Mouse (Mus musculus) pancreas, adult 10 weeks (tissue): ENCODE data around the gene Cldn6. TPM values are rescaled to one million over a fixed set of nuclear protein-coding genes. Genes with fewer than 3 reads are reported as not detected.

ENCODE experiments used
- polyA plus RNA-seq: library from polyadenylated mRNA; stranded (reverse); fragments of 350-450 nt; fragmentation: Illumina TruSeq; extraction: RNeasy Lipid Tissue Mini Kit (QIAGEN cat#74804); gene quantifications from one replicate; pipeline ENCODE4 v1.2.3, GENCODE M21; 2015; ENCODE audit warnings: low read depth, low replicate concordance; ENCODE audit not compliant: insufficient read depth

Gene Cldn6
- polyA plus RNA-seq: 4.2 TPM

DNA sequence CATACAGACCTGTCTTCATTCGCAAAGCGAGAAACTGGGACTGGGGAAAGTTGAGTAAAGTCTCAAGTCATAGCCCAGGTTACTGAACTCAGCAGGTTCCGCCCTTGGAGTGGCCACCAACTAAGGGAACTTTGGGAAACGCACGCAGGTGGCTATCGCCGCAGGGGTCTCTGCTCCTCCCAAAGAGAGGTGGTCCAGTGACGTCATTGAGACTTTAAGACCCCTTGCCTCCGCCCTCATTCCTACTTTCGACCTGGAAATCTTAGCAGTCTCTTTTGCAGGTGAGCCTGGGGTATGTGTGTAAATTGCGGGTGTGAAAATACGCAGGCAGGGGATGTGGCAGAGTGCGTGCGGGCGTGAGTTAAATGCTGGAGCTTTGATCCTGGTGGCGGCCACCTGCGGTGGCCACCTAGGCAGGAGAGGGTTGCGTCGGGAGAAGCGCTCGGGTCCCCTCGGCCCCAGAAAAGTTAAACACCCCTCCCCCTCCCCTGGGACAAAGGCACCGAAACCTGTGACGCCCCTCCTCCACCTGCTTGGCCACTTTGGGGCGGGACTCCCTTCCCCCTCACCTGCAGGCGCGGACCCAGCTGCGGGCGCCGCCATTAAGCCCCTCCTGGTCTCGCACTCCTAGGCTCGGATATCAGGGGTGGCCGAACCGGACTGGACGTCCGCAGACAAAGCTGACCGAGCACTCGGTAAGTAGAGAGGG lies at the start of gene Cldn6:
Cldn6 (plus strand) TSS at position 123 of the 709 bp plus-strand sequence.

GRCm38 (mm10) chr17:23644613-23645495 lies 34.2 kb upstream of the Cldn6 start, which contains the start of gene Mmp25:
Mmp25 (minus strand) TSS chr17:23645277.

GRCm38 (mm10) chr17:23660117-23660875 lies 18.8 kb upstream of the Cldn6 start, which contains the start of gene Bicdl2:
Bicdl2 (plus strand) TSS chr17:23660506.

DNA sequence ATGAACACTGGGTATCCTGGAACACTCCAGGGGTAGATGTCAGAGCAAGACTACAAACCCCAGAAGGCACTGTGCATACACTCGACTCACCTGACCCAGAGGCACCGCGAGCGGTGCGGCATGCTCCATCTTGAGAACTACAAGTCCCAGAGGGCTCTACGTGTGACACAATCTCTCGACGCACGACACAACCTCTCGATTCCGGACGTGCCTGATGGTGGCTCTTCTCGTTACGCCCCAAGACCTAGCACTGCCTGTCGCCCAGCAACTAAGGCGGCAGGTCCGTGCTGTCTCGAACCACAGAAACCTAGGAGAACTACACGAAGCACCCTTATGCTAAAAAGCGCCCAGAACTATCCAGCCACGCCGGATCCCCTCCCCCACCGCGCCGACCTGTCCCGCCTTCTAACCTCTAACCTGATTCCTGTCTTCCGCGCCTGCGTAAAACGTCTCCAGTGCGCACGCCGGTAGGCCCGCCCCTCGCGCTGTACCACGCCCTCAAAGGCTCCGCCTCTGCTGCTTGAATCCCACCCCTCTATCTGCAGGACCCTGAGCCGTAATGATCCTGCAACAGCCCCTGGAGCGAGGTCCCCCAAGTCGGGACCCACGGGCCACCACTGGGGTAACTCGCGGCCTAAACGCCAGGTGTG lies 5.5 kb upstream of the Cldn6 start, which contains the start of the genes Hcfc1r1 and Thoc6:
Hcfc1r1 (plus strand) TSS at position 173 of the 650 bp plus-strand sequence.
Thoc6 (minus strand) TSS at position 459 of the 650 bp plus-strand sequence.

DNA sequence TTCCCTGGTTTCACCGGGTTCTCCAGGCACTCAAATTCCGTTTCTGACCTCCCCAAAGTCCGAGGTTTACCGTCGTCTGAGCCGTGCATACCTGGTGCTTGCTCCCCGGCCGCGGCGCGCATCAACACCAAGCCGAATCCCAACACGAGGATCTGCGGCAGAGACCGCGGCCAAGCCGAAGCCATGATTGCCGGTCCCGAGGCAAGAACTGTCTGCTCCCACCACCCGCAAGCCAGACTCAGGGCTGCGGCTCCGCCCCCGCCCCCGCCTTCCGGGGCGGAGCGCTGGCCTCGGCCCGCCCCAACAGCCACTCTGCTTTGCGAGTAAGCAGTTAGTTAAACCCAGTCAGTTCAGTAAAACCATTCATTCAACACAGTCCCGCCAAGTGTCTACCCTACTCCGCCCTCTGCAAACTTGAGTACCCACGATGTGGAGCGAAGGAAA lies 1.8 kb upstream of the Cldn6 start, which contains the start of gene Tnfrsf12a:
Tnfrsf12a (minus strand) TSS at position 233 of the 444 bp plus-strand sequence.

GRCm38 (mm10) chr17:23683856-23684672 lies 5.0 kb downstream of the Cldn6 start, which contains the start of gene Cldn9:
Cldn9 (minus strand) TSS chr17:23684026.

GRCm38 (mm10) chr17:23722376-23723125 lies 43.5 kb downstream of the Cldn6 start, which contains the start of gene 1520401A03Rik:
1520401A03Rik (minus strand) TSS chr17:23722783.

DNA sequence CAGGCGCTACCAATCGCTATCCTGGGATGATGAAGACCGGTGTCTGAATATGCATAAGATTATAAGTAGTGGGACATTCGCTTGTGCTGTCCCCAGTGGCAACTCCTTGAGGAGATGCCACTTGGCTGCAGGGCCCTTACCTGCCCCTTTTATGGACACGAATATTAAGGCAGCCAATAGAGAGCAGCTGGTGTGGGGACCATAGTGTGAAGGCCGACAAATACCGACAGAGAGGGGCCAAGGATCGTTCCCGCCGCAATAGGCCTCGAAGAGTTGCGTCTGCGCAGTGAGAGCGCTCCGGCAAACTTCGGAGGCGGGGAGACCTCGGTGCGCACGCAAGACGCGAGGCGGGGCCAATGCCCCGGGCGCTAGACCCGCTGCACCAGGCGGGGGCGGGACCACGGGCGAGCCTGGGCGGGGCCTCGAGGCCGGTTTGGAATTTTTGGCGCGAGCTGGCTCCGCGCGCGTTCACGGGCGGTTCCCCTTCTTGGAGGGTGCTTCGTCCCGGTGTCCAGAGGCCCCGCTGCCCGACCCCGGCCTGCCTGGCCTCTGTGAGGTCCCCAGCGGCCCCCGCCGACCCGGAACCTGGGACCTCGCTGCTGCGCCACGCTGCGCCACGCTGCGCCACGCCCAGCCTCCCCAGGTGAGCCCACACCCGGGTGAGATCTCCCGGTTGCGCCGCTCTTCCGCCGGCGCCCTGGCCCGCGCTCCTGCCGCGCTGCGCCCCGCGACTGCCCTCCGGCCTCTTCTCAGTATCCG lies 47.1 kb downstream of the Cldn6 start, which contains the start of gene Pkmyt1:
Pkmyt1 (plus strand) TSS at position 338 of the 759 bp plus-strand sequence.

Other genes with a start within 250 kb of the Cldn6 start
- gene Vmn2r117, start 199.6 kb upstream of the Cldn6 start, polyA plus RNA-seq: not detected
- gene Zfp213, start 115.0 kb upstream of the Cldn6 start, polyA plus RNA-seq: 2.1 TPM
- gene Zfp13, start 79.8 kb upstream of the Cldn6 start, polyA plus RNA-seq: 4.2 TPM
- gene Zscan10, start 78.4 kb upstream of the Cldn6 start, polyA plus RNA-seq: not detected
- gene Mmp25, start 34.0 kb upstream of the Cldn6 start, polyA plus RNA-seq: 0.24 TPM
- 2.9 TPM for gene Bicdl2, start 18.7 kb upstream of the Cldn6 start, polyA plus RNA-seq
- gene Hcfc1r1, start 5.7 kb upstream of the Cldn6 start, polyA plus RNA-seq: 44.8 TPM
- gene Thoc6, start 5.4 kb upstream of the Cldn6 start, polyA plus RNA-seq: 3.1 TPM
- 9.0 TPM for gene Tnfrsf12a, start 1.8 kb upstream of the Cldn6 start, polyA plus RNA-seq
- 3.5 TPM for gene Cldn9, start 4.8 kb downstream of the Cldn6 start, polyA plus RNA-seq
- gene 1520401A03Rik, start 43.5 kb downstream of the Cldn6 start, polyA plus RNA-seq: not detected
- gene Pkmyt1, start 47.1 kb downstream of the Cldn6 start, polyA plus RNA-seq: 3.3 TPM
- 5.0 TPM for gene Paqr4, start 61.6 kb downstream of the Cldn6 start, polyA plus RNA-seq
- not detected for gene Kremen2, start 66.6 kb downstream of the Cldn6 start, polyA plus RNA-seq
- 9.7 TPM for gene Flywch1, start 92.4 kb downstream of the Cldn6 start, polyA plus RNA-seq
- 1.3 TPM for gene Flywch2, start 106.8 kb downstream of the Cldn6 start, polyA plus RNA-seq
- gene Srrm2, start 111.3 kb downstream of the Cldn6 start, polyA plus RNA-seq: 176 TPM
- gene Elob, start 149.9 kb downstream of the Cldn6 start, polyA plus RNA-seq: 116 TPM
- not detected for gene Prss33, start 156.8 kb downstream of the Cldn6 start, polyA plus RNA-seq
- not detected for gene Prss32, start 164.6 kb downstream of the Cldn6 start, polyA plus RNA-seq
- gene Prss41, start 164.9 kb downstream of the Cldn6 start, polyA plus RNA-seq: not detected
- not detected for gene Prss21, start 188.8 kb downstream of the Cldn6 start, polyA plus RNA-seq
- gene Dcpp1, start 201.6 kb downstream of the Cldn6 start, polyA plus RNA-seq: not detected
- not detected for gene Dcpp2, start 201.6 kb downstream of the Cldn6 start, polyA plus RNA-seq
- not detected for gene Dcpp3, start 238.2 kb downstream of the Cldn6 start, polyA plus RNA-seq